Mouse (Mus musculus): Measurements from ENCODE around the gene Mfsd11. TPM values are rescaled to one million over a fixed set of nuclear protein-coding genes. Genes with fewer than 3 reads are reported as not detected.

The Mfsd11 gene
- total and polyA plus RNA-seq, 3 experiments: 25.4 to 25.7 TPM; not detected in 1

DNA sequence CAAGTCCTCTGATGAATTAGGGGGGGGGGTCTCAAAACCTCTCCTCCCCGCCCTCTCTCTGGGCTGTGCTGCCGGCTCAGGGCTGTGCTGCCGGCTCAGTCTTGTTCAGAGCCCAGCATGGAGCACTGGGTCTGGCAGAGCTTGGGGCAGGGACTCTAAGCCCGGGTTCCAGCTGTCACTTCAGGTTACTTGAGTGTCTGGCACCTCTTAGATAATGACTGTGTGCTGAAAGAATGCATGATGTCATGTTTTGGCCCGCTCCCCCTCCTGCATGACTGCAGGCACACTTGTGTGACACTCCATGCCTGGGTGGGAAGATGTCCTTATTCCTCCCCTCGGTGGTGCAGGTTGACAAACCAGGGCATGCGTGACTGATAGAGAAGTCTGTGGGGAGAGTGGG lies 69.8 kb downstream of the Mfsd11 start:
- no peak overlapping the region for H3K4me3 ChIP-seq (ENCODE audit: control insufficient read depth in 1 of 2, insufficient read depth in 1 of 2, low read depth in 2 of 2, low read length in 2 of 2)

More for the DNA sequence above, 69.8 kb downstream of the Mfsd11 start:
- no peaks in the 10 kb centered on the region for H3K79me2 ChIP-seq (ENCODE audit: control insufficient read depth, insufficient read depth, low read length, poor library complexity)
- peaks cover 0 to 3% of the 10 kb centered on the region in 2 experiments; a peak in 2 of 4 replicates for H3K27me3 ChIP-seq (ENCODE audit: control insufficient read depth in 1 of 2, insufficient read depth in 2 of 2, low read length in 2 of 2)
- H3K36me3 ChIP-seq (ENCODE audit: control insufficient read depth in 1 of 2, insufficient read depth in 2 of 2, low read length in 2 of 2): no peaks in the 10 kb centered on the region
- no peak overlapping the region for H3K27ac ChIP-seq (ENCODE audit: control insufficient read depth, low read depth, low read length)
- H3K9ac ChIP-seq (ENCODE audit: control insufficient read depth, low read depth, low read length, poor library complexity, severe bottlenecking): no peak overlapping the region
- H3K4me1 ChIP-seq (ENCODE audit: control insufficient read depth in 1 of 2, insufficient read depth in 2 of 2, low read length in 2 of 2): no peaks in the 10 kb centered on the region
- no peak for DNase-seq (ENCODE audit: low read depth, low spot score)
- TF ChIP-seq SIN3A (IDR thresholded peaks at IDR 0.05; ENCODE audit: low read length) (no peak), GABPA (IDR thresholded peaks at IDR 0.05; ENCODE audit: low read depth, low read length) (no peak), UBTF (IDR thresholded peaks at IDR 0.05; ENCODE audit: borderline replicate concordance, insufficient read depth, low read depth, low read length) (no peak), SMC3 (IDR thresholded peaks at IDR 0.05; ENCODE audit: low read depth, low read length) (no peak), CHD2 (IDR thresholded peaks at IDR 0.05; ENCODE audit: low read length) (no peak), POLR2A (IDR thresholded peaks at IDR 0.05; ENCODE audit: control insufficient read depth in 1 of 2, insufficient read depth in 1 of 2, low read depth in 1 of 2, low read length in 2 of 2, poor library complexity in 1 of 2) (no peak)
- no peaks in the 10 kb centered on the region for H3K9me3 ChIP-seq (replicated peaks; ENCODE audit: insufficient read depth, low read length)

Other genes starting within 250 kb of the Mfsd11 start
- gene Rhbdf2, start 225.4 kb upstream of the Mfsd11 start, total RNA-seq (2012; rRNA removed): 6.4 and 7.7 TPM in 2 replicates
- gene Rhbdf2, start 225.4 kb upstream of the Mfsd11 start, polyA plus RNA-seq (2012; ENCODE audit: insufficient read depth in 1 of 2, insufficient read length in 2 of 2, low read depth in 1 of 2, low replicate concordance in 2 of 2, missing spikeins in 1 of 2): 10 to 100 TPM in 1 of 2 experiments, not detected in 1; 13.7 TPM
- gene Prcd, start 198.9 kb upstream of the Mfsd11 start, total RNA-seq (2012; rRNA removed): 50.0 and 72.2 TPM in 2 replicates
- gene Prcd, start 198.9 kb upstream of the Mfsd11 start, polyA plus RNA-seq (2012; ENCODE audit: insufficient read depth in 1 of 2, insufficient read length in 2 of 2, low read depth in 1 of 2, low replicate concordance in 2 of 2, missing spikeins in 1 of 2): 10 to 100 TPM in 1 of 2 experiments, not detected in 1; 44.4 TPM
- gene Cygb, start 198.1 kb upstream of the Mfsd11 start, total RNA-seq (2012; rRNA removed): 2.1 and 2.2 TPM in 2 replicates
- gene Cygb, start 198.1 kb upstream of the Mfsd11 start, polyA plus RNA-seq (2012; ENCODE audit: insufficient read depth in 1 of 2, insufficient read length in 2 of 2, low read depth in 1 of 2, low replicate concordance in 2 of 2, missing spikeins in 1 of 2): 1 to 10 TPM in 1 of 2 experiments, not detected in 1; 8.7 TPM
- gene St6galnac1, start 76.9 kb upstream of the Mfsd11 start, total RNA-seq (2012; rRNA removed): not detected in 2 replicates
- not detected for gene St6galnac1, start 76.9 kb upstream of the Mfsd11 start, polyA plus RNA-seq (2012; ENCODE audit: insufficient read depth in 1 of 2, insufficient read length in 2 of 2, low read depth in 1 of 2, low replicate concordance in 2 of 2, missing spikeins in 1 of 2)
- gene Mxra7, start 24.4 kb upstream of the Mfsd11 start, total RNA-seq (2012; rRNA removed): 2.7 and 2.9 TPM in 2 replicates
- 1 to 10 TPM in 1 of 2 experiments, not detected in 1; 9.3 TPM for gene Mxra7, start 24.4 kb upstream of the Mfsd11 start, polyA plus RNA-seq (2012; ENCODE audit: insufficient read depth in 1 of 2, insufficient read length in 2 of 2, low read depth in 1 of 2, low replicate concordance in 2 of 2, missing spikeins in 1 of 2)
- 63.9 and 69.9 TPM in 2 replicates for gene Mettl23, start 9.2 kb upstream of the Mfsd11 start, total RNA-seq (2012; rRNA removed)
- 10 to 100 TPM in 1 of 2 experiments, not detected in 1; 58.5 TPM for gene Mettl23, start 9.2 kb upstream of the Mfsd11 start, polyA plus RNA-seq (2012; ENCODE audit: insufficient read depth in 1 of 2, insufficient read length in 2 of 2, low read depth in 1 of 2, low replicate concordance in 2 of 2, missing spikeins in 1 of 2)
- 159 and 175 TPM in 2 replicates for gene Jmjd6, start 9.0 kb upstream of the Mfsd11 start, total RNA-seq (2012; rRNA removed)
- 100 to 1,000 TPM in 1 of 2 experiments, not detected in 1; 192 TPM for gene Jmjd6, start 9.0 kb upstream of the Mfsd11 start, polyA plus RNA-seq (2012; ENCODE audit: insufficient read depth in 1 of 2, insufficient read length in 2 of 2, low read depth in 1 of 2, low replicate concordance in 2 of 2, missing spikeins in 1 of 2)
- 434 and 453 TPM in 2 replicates for gene Srsf2, start 654 bp downstream of the Mfsd11 start, total RNA-seq (2012; rRNA removed)
- 1,000 to 10,000 TPM in 1 of 2 experiments, 100 to 1,000 TPM in 1; 257 to 1,128 TPM for gene Srsf2, start 654 bp downstream of the Mfsd11 start, polyA plus RNA-seq (2012; ENCODE audit: insufficient read depth in 1 of 2, insufficient read length in 2 of 2, low read depth in 1 of 2, low replicate concordance in 2 of 2, missing spikeins in 1 of 2)
- not detected in 2 replicates for gene Mgat5b, start 66.4 kb downstream of the Mfsd11 start, total RNA-seq (2012; rRNA removed)
- gene Mgat5b, start 66.4 kb downstream of the Mfsd11 start, polyA plus RNA-seq (2012; ENCODE audit: insufficient read depth in 1 of 2, insufficient read length in 2 of 2, low read depth in 1 of 2, low replicate concordance in 2 of 2, missing spikeins in 1 of 2): not detected